Mouse (Mus musculus): ENCODE measurements around the gene Lama5. TPM values are rescaled to one million over a fixed set of nuclear protein-coding genes. Genes with fewer than 3 reads are reported as not detected.
"Not testable (repeated sequence)": the region's sequence is repeated elsewhere in the genome, so short reads cannot be mapped to it uniquely, and the experiment has no call there.

Lama5 gene
- total RNA-seq, 2 experiments from 2014 or later, result 47.5 to 66.5 TPM

DNA sequence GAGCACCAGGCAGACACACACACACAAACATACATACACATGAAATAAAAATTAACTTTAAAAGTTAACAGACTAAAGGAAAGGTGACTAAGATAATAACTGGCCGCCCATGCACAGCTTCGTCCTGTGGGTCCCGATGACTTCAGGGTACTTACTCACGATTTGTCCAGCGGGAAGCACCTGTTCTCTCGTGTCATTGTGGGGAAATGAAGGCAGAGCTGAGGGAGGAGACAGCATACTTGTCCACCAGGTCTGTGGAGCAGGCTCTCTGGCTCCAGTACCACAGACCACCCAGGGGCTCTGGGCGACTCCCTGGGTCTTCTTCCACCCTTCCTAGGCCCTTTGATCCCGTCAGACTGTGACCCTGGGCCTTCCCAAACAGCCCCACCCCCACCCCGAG is 24.4 kb downstream of the Lama5 start:
- no peak for DNase-seq (ENCODE audit: low spot score in 2 of 2)

- no peak for DNase-seq (ENCODE audit: low spot score in 2 of 2)
These were observed 25.0 kb downstream of the Lama5 start for GRCm38 (mm10) chr2:180200681-180201080.

- DNase-seq (ENCODE audit: low spot score in 2 of 2), result no peak
These were observed 26.9 kb downstream of the Lama5 start for GRCm38 (mm10) chr2:180198782-180199181.

- DNase-seq (ENCODE audit: low spot score in 2 of 2), result no peak
These were observed 28.2 kb downstream of the Lama5 start for GRCm38 (mm10) chr2:180197323-180198037.

- DNase-seq (ENCODE audit: low spot score in 2 of 2), result no peak
These were observed 28.9 kb downstream of the Lama5 start for GRCm38 (mm10) chr2:180196610-180197322.

GRCm38 (mm10) chr2:180187362-180187761 is 38.3 kb downstream of the Lama5 start:
- DNase-seq (ENCODE audit: low spot score in 2 of 2), result no peak

- DNase-seq (ENCODE audit: low spot score in 2 of 2), result no peak
These were observed 40.0 kb downstream of the Lama5 start for GRCm38 (mm10) chr2:180185686-180186085.

GRCm38 (mm10) chr2:180184752-180185109 is 40.9 kb downstream of the Lama5 start:
- no peak for DNase-seq (ENCODE audit: low spot score in 2 of 2)

- no peak for DNase-seq (ENCODE audit: low spot score in 2 of 2)
These were observed 41.5 kb downstream of the Lama5 start for GRCm38 (mm10) chr2:180184011-180184751.

GRCm38 (mm10) chr2:180181542-180181941 is 44.1 kb downstream of the Lama5 start:
- no peak for DNase-seq (ENCODE audit: low spot score in 2 of 2)

DNA sequence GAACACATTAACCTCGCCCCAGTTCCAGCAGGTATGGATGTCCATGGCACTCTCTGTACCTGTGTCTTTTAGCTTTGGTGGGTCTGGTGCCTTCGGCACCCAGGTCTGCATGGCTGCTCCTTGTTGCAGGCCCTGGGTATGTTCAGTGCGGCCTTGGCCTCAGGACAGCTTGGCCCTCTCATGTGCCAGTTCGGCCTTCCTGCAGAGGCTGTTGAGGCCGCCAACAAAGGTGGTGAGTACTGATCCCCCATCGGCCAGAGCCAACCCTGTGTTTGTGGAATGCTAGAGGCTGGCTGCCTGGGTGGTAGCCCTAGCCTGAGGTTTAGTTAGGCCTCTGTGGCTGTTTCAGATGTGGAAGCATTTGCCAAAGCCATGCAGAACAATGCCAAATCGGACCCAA is 49.9 kb downstream of the Lama5 start:
- no peak for DNase-seq (ENCODE audit: low spot score in 2 of 2)

GRCm38 (mm10) chr2:180174121-180174520 is 51.5 kb downstream of the Lama5 start:
- no peak for DNase-seq (ENCODE audit: low spot score in 2 of 2)

- not testable (repeated sequence) for DNase-seq (ENCODE audit: low spot score in 2 of 2)
These were observed 51.9 kb downstream of the Lama5 start for GRCm38 (mm10) chr2:180173711-180174110.

GRCm38 (mm10) chr2:180173163-180173562 is 52.5 kb downstream of the Lama5 start:
- no peak for DNase-seq (ENCODE audit: low spot score in 2 of 2)

- no peak for DNase-seq (ENCODE audit: low spot score in 2 of 2)
These were observed 53.5 kb downstream of the Lama5 start for GRCm38 (mm10) chr2:180172152-180172551.

DNA sequence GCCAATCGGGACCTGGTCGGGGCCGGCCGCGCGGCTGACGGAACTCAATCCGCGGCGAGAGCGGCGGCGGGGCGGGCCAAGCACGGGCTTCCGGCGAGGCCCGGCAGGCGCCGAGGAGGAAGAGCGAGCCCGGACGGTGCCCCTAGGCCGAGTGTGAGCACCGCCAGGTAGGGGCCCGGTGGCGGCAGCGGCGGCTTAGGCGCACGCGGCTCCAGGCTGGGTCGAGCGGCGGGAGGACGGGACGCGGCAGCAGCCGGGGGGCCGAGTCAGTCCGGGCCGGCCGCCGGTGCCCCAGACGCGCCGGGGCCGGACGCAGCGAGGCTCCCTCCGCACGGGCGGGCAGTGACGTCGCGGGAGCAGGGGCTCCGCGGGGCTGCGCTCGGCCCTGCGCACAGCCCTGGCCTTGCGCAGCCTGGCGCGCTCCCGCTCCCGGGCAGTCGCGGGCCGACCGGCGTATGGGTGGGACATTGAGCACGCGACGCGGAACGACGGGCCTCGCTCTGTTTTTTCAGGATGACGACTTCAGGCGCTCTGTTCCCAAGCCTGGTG is 54.1 kb downstream of the Lama5 start:
- DNase-seq (ENCODE audit: low spot score in 2 of 2), result peak in 1 of 2 experiments; percentile 25

- DNase-seq (ENCODE audit: low spot score in 2 of 2), result peak; percentile 94 to 96
These were observed 54.7 kb downstream of the Lama5 start, which contains the start of gene Adrm1 for GRCm38 (mm10) chr2:180170806-180171521. TSS of gene Adrm1 (plus strand) at chr2:180171485.

DNA sequence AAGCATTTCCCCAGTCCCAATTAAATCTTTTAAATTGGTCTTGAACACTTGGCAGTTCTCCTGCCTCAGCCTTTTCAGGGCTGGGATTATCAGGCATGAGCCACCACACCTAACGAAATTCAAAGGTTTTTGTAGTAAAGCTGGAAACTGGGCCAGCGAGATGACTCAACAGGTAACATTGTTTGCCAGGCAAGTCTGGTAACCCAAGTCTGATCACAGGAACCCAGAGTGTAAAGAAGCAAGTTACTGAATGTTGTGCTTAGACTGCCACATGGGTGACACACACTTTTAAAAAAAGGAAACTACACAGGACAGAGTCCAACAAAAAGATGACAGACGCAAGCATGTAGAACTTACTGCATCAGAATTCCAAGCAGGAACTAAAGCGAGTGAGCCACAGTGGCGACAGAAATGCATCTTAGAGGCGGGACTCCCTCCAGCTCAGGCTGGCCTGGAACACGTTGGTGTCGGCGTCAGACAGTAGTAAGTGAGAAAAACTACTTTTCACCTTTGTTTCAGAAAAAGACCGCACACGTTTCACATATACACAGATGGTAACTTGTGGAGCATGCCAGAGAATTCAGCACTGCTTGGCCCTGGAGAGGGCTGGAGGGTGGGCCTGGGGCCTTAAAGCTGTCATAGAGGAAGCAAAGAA is 55.4 kb downstream of the Lama5 start:
- DNase-seq (ENCODE audit: low spot score in 2 of 2), result no peak

GRCm38 (mm10) chr2:180166869-180167268 is 58.8 kb downstream of the Lama5 start:
- no peak for DNase-seq (ENCODE audit: low spot score in 2 of 2)

- DNase-seq (ENCODE audit: low spot score in 2 of 2), result no peak
These were observed 59.8 kb downstream of the Lama5 start for GRCm38 (mm10) chr2:180165855-180166254.
